Mouse (Mus musculus) liver, embryonic 14.5 days (tissue): ENCODE data around the gene Arid1b.

Experiments
- CTCF ChIP-seq: IDR thresholded peaks from 2 replicates; pipeline ENCODE4 v1.5.1; 2016; ENCODE audit warnings: antibody characterized with exemption, low read depth, control low read depth
- EP300 ChIP-seq: IDR thresholded peaks from 2 replicates; pipeline ENCODE4 v1.6.1; 2016; ENCODE audit warnings: antibody characterized with exemption, low read depth

DNA sequence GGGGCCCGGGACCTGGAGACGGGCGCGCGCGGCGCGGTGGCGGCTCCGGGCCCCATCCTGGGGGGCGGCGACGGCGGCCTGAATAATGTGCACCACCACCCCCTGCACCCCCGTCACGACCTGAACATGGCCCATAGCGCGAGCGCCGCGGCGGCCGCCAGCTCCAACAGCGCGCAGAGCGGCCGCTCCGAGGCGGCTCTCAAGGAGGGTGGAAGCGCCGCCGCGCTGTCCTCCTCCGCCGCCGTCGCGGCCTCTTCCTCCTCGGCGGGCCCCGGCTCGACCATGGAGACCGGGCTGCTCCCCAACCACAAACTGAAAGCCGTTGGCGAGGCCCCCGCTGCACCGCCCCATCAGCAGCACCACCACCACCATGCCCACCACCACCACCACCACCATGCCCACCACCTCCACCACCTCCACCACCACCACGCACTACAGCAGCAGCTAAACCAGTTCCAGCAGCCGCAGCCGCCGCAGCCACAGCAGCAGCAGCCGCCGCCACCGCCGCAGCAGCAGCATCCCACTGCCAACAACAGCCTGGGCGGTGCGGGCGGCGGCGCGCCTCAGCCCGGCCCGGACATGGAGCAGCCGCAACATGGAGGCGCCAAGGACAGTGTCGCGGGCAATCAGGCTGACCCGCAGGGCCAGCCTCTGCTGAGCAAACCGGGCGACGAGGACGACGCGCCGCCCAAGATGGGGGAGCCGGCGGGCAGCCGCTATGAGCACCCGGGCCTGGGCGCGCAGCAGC, 855 bp downstream of the Arid1b start:
- TF ChIP-seq EP300 (no peak), CTCF (no peak)
